Mouse (Mus musculus): Measurements from ENCODE around the gene Lrpprc. TPM values are rescaled to one million over a fixed set of nuclear protein-coding genes. Genes with fewer than 3 reads are reported as not detected.
A peak's percentile ranks its signal among the peaks of the same experiment; 100 is the strongest.

Lrpprc gene
- polyA plus RNA-seq, 1 experiment from 2014 or later, result 74.4 TPM

GRCm38 (mm10) chr17:84771882-84772281, 18.7 kb downstream of the Lrpprc start:
- no peak overlapping the region for H3K27ac ChIP-seq (replicated peaks in 1 of 2; ENCODE audit: control insufficient read depth in 1 of 2, insufficient read depth in 1 of 2, low read depth in 2 of 2, low read length in 2 of 2)
- no peak overlapping the region for H3K9ac ChIP-seq (ENCODE audit: low read length)
- H3K4me3 ChIP-seq (ENCODE audit: control insufficient read depth in 1 of 2, insufficient read depth in 1 of 2, low read depth in 1 of 2, low read length in 2 of 2), result no peak overlapping the region
- ATAC-seq (ENCODE audit: insufficient number of reproducible peaks, insufficient read depth, low FRiP score, low read depth), result no peak
- H3K4me2 ChIP-seq (ENCODE audit: low read length), result no peak overlapping the region
- no peaks in the 10 kb centered on the region for H3K9me3 ChIP-seq (ENCODE audit: control insufficient read depth, low read length)
- peaks cover 6 to 7% of the 10 kb centered on the region in 2 experiments for H3K4me1 ChIP-seq (ENCODE audit: control insufficient read depth in 2 of 2, insufficient read depth in 2 of 2, low read length in 2 of 2)
- peaks cover 91% of the 10 kb centered on the region for H3K36me3 ChIP-seq (ENCODE audit: control insufficient read depth, insufficient read depth, low read length)
- 96% methylated on average over 9 of the region's 9 CpGs for WGBS
- H3K27me3 ChIP-seq (ENCODE audit: control insufficient read depth, insufficient read depth, low read length), result no peaks in the 10 kb centered on the region

- WGBS, result 88% methylated on average over 8 of the region's 8 CpGs
- H3K36me3 ChIP-seq (ENCODE audit: control insufficient read depth, insufficient read depth, low read length), result peaks cover 56% of the 10 kb centered on the region
- no peak overlapping the region for H3K4me3 ChIP-seq (ENCODE audit: control insufficient read depth in 1 of 2, insufficient read depth in 1 of 2, low read depth in 1 of 2, low read length in 2 of 2)
- no peaks in the 10 kb centered on the region for H3K4me1 ChIP-seq (ENCODE audit: control insufficient read depth in 2 of 2, insufficient read depth in 2 of 2, low read length in 2 of 2)
- no peak for ATAC-seq (ENCODE audit: insufficient number of reproducible peaks, insufficient read depth, low FRiP score, low read depth)
- H3K9me3 ChIP-seq (ENCODE audit: control insufficient read depth, low read length), result no peaks in the 10 kb centered on the region
- H3K27me3 ChIP-seq (ENCODE audit: control insufficient read depth, insufficient read depth, low read length), result no peaks in the 10 kb centered on the region
- no peak overlapping the region for H3K9ac ChIP-seq (ENCODE audit: low read length)
- no peak overlapping the region for H3K27ac ChIP-seq (replicated peaks in 1 of 2; ENCODE audit: control insufficient read depth in 1 of 2, insufficient read depth in 1 of 2, low read depth in 2 of 2, low read length in 2 of 2)
- no peak overlapping the region for H3K4me2 ChIP-seq (ENCODE audit: low read length)
Measured at GRCm38 (mm10) chr17:84758971-84759370, 31.6 kb downstream of the Lrpprc start.

- Histone ChIP-seq H3K4me2 (ENCODE audit: low read length) (no peak overlapping the region), H3K9me3 (ENCODE audit: control insufficient read depth, low read length) (no peaks in the 10 kb centered on the region), H3K4me3 (ENCODE audit: control insufficient read depth in 1 of 2, insufficient read depth in 1 of 2, low read depth in 1 of 2, low read length in 2 of 2) (no peak overlapping the region), H3K9ac (ENCODE audit: low read length) (no peak overlapping the region), H3K27ac (replicated peaks in 1 of 2; ENCODE audit: control insufficient read depth in 1 of 2, insufficient read depth in 1 of 2, low read depth in 2 of 2, low read length in 2 of 2) (no peak overlapping the region), H3K4me1 (ENCODE audit: control insufficient read depth in 2 of 2, insufficient read depth in 2 of 2, low read length in 2 of 2) (no peaks in the 10 kb centered on the region), H3K36me3 (ENCODE audit: control insufficient read depth, insufficient read depth, low read length) (peaks cover 54% of the 10 kb centered on the region), H3K27me3 (ENCODE audit: control insufficient read depth, insufficient read depth, low read length) (no peaks in the 10 kb centered on the region)
- 47% methylated on average over 10 of the region's 10 CpGs for WGBS
- ATAC-seq (ENCODE audit: insufficient number of reproducible peaks, insufficient read depth, low FRiP score, low read depth), result no peak
Measured at GRCm38 (mm10) chr17:84758374-84758773, 32.2 kb downstream of the Lrpprc start.

- H3K36me3 ChIP-seq (ENCODE audit: control insufficient read depth, insufficient read depth, low read length), result peaks cover 51% of the 10 kb centered on the region
- no peak overlapping the region for H3K27ac ChIP-seq (replicated peaks in 1 of 2; ENCODE audit: control insufficient read depth in 1 of 2, insufficient read depth in 1 of 2, low read depth in 2 of 2, low read length in 2 of 2)
- no peaks in the 10 kb centered on the region for H3K9me3 ChIP-seq (ENCODE audit: control insufficient read depth, low read length)
- ATAC-seq (ENCODE audit: insufficient number of reproducible peaks, insufficient read depth, low FRiP score, low read depth), result no peak
- no peak overlapping the region for H3K4me3 ChIP-seq (ENCODE audit: control insufficient read depth in 1 of 2, insufficient read depth in 1 of 2, low read depth in 1 of 2, low read length in 2 of 2)
- WGBS, result 74% methylated on average over 2 of the region's 2 CpGs
- H3K27me3 ChIP-seq (ENCODE audit: control insufficient read depth, insufficient read depth, low read length), result no peaks in the 10 kb centered on the region
- no peaks in the 10 kb centered on the region; a peak in 1 of 4 replicates for H3K4me1 ChIP-seq (ENCODE audit: control insufficient read depth in 2 of 2, insufficient read depth in 2 of 2, low read length in 2 of 2)
- no peak overlapping the region for H3K4me2 ChIP-seq (ENCODE audit: low read length)
- no peak overlapping the region for H3K9ac ChIP-seq (ENCODE audit: low read length)
Measured at GRCm38 (mm10) chr17:84756090-84756489, 34.5 kb downstream of the Lrpprc start.

GRCm38 (mm10) chr17:84753489-84753888, 37.1 kb downstream of the Lrpprc start:
- H3K36me3 ChIP-seq (ENCODE audit: control insufficient read depth, insufficient read depth, low read length), result peaks cover 53% of the 10 kb centered on the region
- WGBS, result 89% methylated on average over 5 of the region's 5 CpGs
- H3K4me3 ChIP-seq (ENCODE audit: control insufficient read depth in 1 of 2, insufficient read depth in 1 of 2, low read depth in 1 of 2, low read length in 2 of 2), result no peak overlapping the region
- no peaks in the 10 kb centered on the region for H3K9me3 ChIP-seq (ENCODE audit: control insufficient read depth, low read length)
- no peaks in the 10 kb centered on the region; a peak in 1 of 4 replicates for H3K4me1 ChIP-seq (ENCODE audit: control insufficient read depth in 2 of 2, insufficient read depth in 2 of 2, low read length in 2 of 2)
- no peak overlapping the region for H3K9ac ChIP-seq (ENCODE audit: low read length)
- no peak overlapping the region for H3K4me2 ChIP-seq (ENCODE audit: low read length)
- ATAC-seq (ENCODE audit: insufficient number of reproducible peaks, insufficient read depth, low FRiP score, low read depth), result no peak
- H3K27me3 ChIP-seq (ENCODE audit: control insufficient read depth, insufficient read depth, low read length), result no peaks in the 10 kb centered on the region
- H3K27ac ChIP-seq (replicated peaks in 1 of 2; ENCODE audit: control insufficient read depth in 1 of 2, insufficient read depth in 1 of 2, low read depth in 2 of 2, low read length in 2 of 2), result no peak overlapping the region

- 66% methylated on average over 2 of the region's 2 CpGs for WGBS
- no peak overlapping the region for H3K4me2 ChIP-seq (ENCODE audit: low read length)
- no peaks in the 10 kb centered on the region for H3K9me3 ChIP-seq (ENCODE audit: control insufficient read depth, low read length)
- H3K36me3 ChIP-seq (ENCODE audit: control insufficient read depth, insufficient read depth, low read length), result peaks cover 59% of the 10 kb centered on the region
- H3K27me3 ChIP-seq (ENCODE audit: control insufficient read depth, insufficient read depth, low read length), result no peaks in the 10 kb centered on the region
- H3K4me3 ChIP-seq (ENCODE audit: control insufficient read depth in 1 of 2, insufficient read depth in 1 of 2, low read depth in 1 of 2, low read length in 2 of 2), result no peak overlapping the region
- H3K9ac ChIP-seq (ENCODE audit: low read length), result no peak overlapping the region; the same call in 1 of the 2 replicates
- H3K4me1 ChIP-seq (ENCODE audit: control insufficient read depth in 2 of 2, insufficient read depth in 2 of 2, low read length in 2 of 2), result no peaks in the 10 kb centered on the region; a peak in 1 of 4 replicates
- 0 out of 4 replicates have a peak overlapping the region, but pooled peaks of 1 of the 2 experiments have one; percentile 19 for H3K27ac ChIP-seq (replicated peaks in 1 of 2; ENCODE audit: control insufficient read depth in 1 of 2, insufficient read depth in 1 of 2, low read depth in 2 of 2, low read length in 2 of 2)
- ATAC-seq (ENCODE audit: insufficient number of reproducible peaks, insufficient read depth, low FRiP score, low read depth), result no peak
Measured at GRCm38 (mm10) chr17:84752286-84752685, 38.3 kb downstream of the Lrpprc start.

- ATAC-seq (ENCODE audit: insufficient number of reproducible peaks, insufficient read depth, low FRiP score, low read depth), result no peak
- WGBS, result 57% methylated on average over 8 of the region's 8 CpGs
Measured at GRCm38 (mm10) chr17:84751630-84752191, 38.9 kb downstream of the Lrpprc start.

GRCm38 (mm10) chr17:84750130-84750529, 40.5 kb downstream of the Lrpprc start:
- H3K9ac ChIP-seq (ENCODE audit: low read length), result no peak overlapping the region
- no peak for ATAC-seq (ENCODE audit: insufficient number of reproducible peaks, insufficient read depth, low FRiP score, low read depth)
- H3K4me1 ChIP-seq (ENCODE audit: control insufficient read depth in 2 of 2, insufficient read depth in 2 of 2, low read length in 2 of 2), result no peaks in the 10 kb centered on the region; a peak in 1 of 4 replicates
- H3K27ac ChIP-seq (replicated peaks in 1 of 2; ENCODE audit: control insufficient read depth in 1 of 2, insufficient read depth in 1 of 2, low read depth in 2 of 2, low read length in 2 of 2), result no peak overlapping the region
- H3K4me3 ChIP-seq (ENCODE audit: control insufficient read depth in 1 of 2, insufficient read depth in 1 of 2, low read depth in 1 of 2, low read length in 2 of 2), result no peak overlapping the region
- no peaks in the 10 kb centered on the region for H3K27me3 ChIP-seq (ENCODE audit: control insufficient read depth, insufficient read depth, low read length)
- no peak overlapping the region for H3K4me2 ChIP-seq (ENCODE audit: low read length)
- WGBS, result 92% methylated on average over 4 of the region's 4 CpGs
- peaks cover 55% of the 10 kb centered on the region for H3K36me3 ChIP-seq (ENCODE audit: control insufficient read depth, insufficient read depth, low read length)
- H3K9me3 ChIP-seq (ENCODE audit: control insufficient read depth, low read length), result no peaks in the 10 kb centered on the region

More at GRCm38 (mm10) chr17:84751630-84752191, 38.9 kb downstream of the Lrpprc start:
- H3K27ac ChIP-seq (replicated peaks in 1 of 2; ENCODE audit: control insufficient read depth in 1 of 2, insufficient read depth in 1 of 2, low read depth in 2 of 2, low read length in 2 of 2), result peak overlapping the region in 1 of 2 experiments; percentile 44; a peak in 1 of 4 replicates
- H3K4me2 ChIP-seq (ENCODE audit: low read length), result no peak overlapping the region
- no peaks in the 10 kb centered on the region for H3K27me3 ChIP-seq (ENCODE audit: control insufficient read depth, insufficient read depth, low read length)
- H3K4me1 ChIP-seq (ENCODE audit: control insufficient read depth in 2 of 2, insufficient read depth in 2 of 2, low read length in 2 of 2), result no peaks in the 10 kb centered on the region; a peak in 1 of 4 replicates
- no peaks in the 10 kb centered on the region for H3K9me3 ChIP-seq (ENCODE audit: control insufficient read depth, low read length)
- no peak overlapping the region for H3K4me3 ChIP-seq (ENCODE audit: control insufficient read depth in 1 of 2, insufficient read depth in 1 of 2, low read depth in 1 of 2, low read length in 2 of 2)
- peaks cover 59% of the 10 kb centered on the region for H3K36me3 ChIP-seq (ENCODE audit: control insufficient read depth, insufficient read depth, low read length)
- H3K9ac ChIP-seq (ENCODE audit: low read length), result no peak overlapping the region
